Mouse (Mus musculus) limb, embryonic 11.5 days (tissue): Measurements from ENCODE around the gene Slc7a8. TPM values are rescaled to one million over a fixed set of nuclear protein-coding genes. Genes with fewer than 3 reads are reported as not detected.

Experiments used
- ATAC-seq: fragments of 200-750 bp; cut with Nextera tagmentation; 2 replicates; pipeline ENCODE4 v1.8.0; 2017; ENCODE audit warnings: low read depth; ENCODE audit not compliant: insufficient number of reproducible peaks, low FRiP score, low TSS enrichment
- DNase-seq: peaks from one replicate; pipeline ENCODE4 v3.0.0-alpha.2; 2015; ENCODE audit warnings: low spot score
- H3K27ac ChIP-seq: fragments of 300-500 bp; sonication (generic); replicated peaks from 2 replicates; pipeline ENCODE4 v1.5.1; 2014; ENCODE audit warnings: low read depth, mild to moderate bottlenecking, low read length
- H3K27me3 ChIP-seq: fragments of 300-500 bp; sonication (generic); 2 replicates; pipeline ENCODE4 v1.6.1; 2014; ENCODE audit warnings: mild to moderate bottlenecking, low read length, mixed read lengths; ENCODE audit not compliant: control insufficient read depth, insufficient read depth
- H3K36me3 ChIP-seq: fragments of 300-500 bp; sonication (generic); 2 replicates; pipeline ENCODE4 v1.6.1; 2014; ENCODE audit warnings: mild to moderate bottlenecking, low read length, moderate library complexity, mixed read lengths; ENCODE audit not compliant: control insufficient read depth, insufficient read depth
- H3K4me1 ChIP-seq: fragments of 300-500 bp; sonication (generic); 2 replicates; pipeline ENCODE4 v1.6.1; 2014; ENCODE audit warnings: low read length, mixed read lengths; ENCODE audit not compliant: control insufficient read depth, insufficient read depth
- H3K4me2 ChIP-seq: fragments of 300-500 bp; sonication (generic); 2 replicates; pipeline ENCODE4 v1.6.1; 2014; ENCODE audit warnings: low read depth, mild to moderate bottlenecking, moderate library complexity; ENCODE audit not compliant: severe bottlenecking
- H3K4me3 ChIP-seq: fragments of 300-500 bp; sonication (generic); 2 replicates; pipeline ENCODE4 v1.5.1; 2014; ENCODE audit warnings: low read depth, low read length
- H3K9ac ChIP-seq: fragments of 300-500 bp; sonication (generic); 2 replicates; pipeline ENCODE4 v1.6.1; 2014; ENCODE audit warnings: mild to moderate bottlenecking, low read length
- H3K9me3 ChIP-seq: fragments of 300-500 bp; sonication (generic); 2 replicates; pipeline ENCODE4 v1.6.1; 2016; ENCODE audit warnings: low read length; ENCODE audit not compliant: control insufficient read depth
- WGBS: fragments of 180-500 bp; shearing (Covaris S2); extraction: QIAGEN DNeasy Blood & Tissue Kit; methylation state at CpG from one replicate; pipeline ENCODE4 v1.1.7; 2014; 5-methylcytosine and 5-hydroxymethylcytosine counted together
- polyA plus RNA-seq: library from polyadenylated mRNA; unstranded; fragments of >200 nt; fragmentation: Nextera tagmentation; extraction: Ambion mirVana; gene quantifications from 2 replicates; pipeline ENCODE4 v1.2.1, GENCODE M21; 2014

Gene Slc7a8
- polyA plus RNA-seq, 1 experiment from 2014 or later: 1.1 TPM

GRCm38 (mm10) chr14:54753986-54754601, 27.7 kb downstream of the Slc7a8 start:
- H3K36me3 ChIP-seq: no peaks in the 10 kb centered on the region
- H3K9me3 ChIP-seq: no peaks in the 10 kb centered on the region
- H3K4me2 ChIP-seq: no peak overlapping the region
- H3K4me3 ChIP-seq: no peak overlapping the region
- H3K27ac ChIP-seq: no peak overlapping the region
- WGBS: 83% methylated on average over 14 of the region's 14 CpGs
- ATAC-seq (no peak), DNase-seq (no peak)
- H3K27me3 ChIP-seq: no peaks in the 10 kb centered on the region
- no peaks in the 10 kb centered on the region for H3K4me1 ChIP-seq
- H3K9ac ChIP-seq: no peak overlapping the region

DNA sequence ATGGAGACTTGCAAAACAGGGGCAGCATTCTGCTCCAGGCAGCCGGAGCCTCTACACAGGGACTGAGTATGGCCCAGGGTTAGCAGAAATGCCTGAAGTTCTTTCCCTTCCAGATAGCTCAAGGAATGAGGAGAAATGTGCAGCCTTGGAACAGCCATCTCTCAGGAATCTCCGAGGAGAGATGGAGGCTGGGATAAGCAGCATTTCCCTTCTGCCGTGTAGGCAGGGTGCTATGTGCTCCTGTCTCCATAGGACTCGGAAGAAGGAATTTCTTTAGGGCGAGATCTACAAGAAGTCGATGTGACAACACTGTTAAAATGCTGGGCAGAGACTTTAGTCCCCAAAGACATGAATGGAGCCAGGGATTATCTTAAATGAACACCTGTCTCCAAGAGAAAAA, 28.8 kb downstream of the Slc7a8 start:
- DNase-seq: no peak
- no peaks in the 10 kb centered on the region for H3K4me1 ChIP-seq
- 89% methylated on average over 6 of the region's 6 CpGs for WGBS
- H3K9me3 ChIP-seq: no peaks in the 10 kb centered on the region
- ATAC-seq: no peak
- H3K36me3 ChIP-seq: no peaks in the 10 kb centered on the region
- H3K4me3 ChIP-seq: no peak overlapping the region
- no peak overlapping the region for H3K9ac ChIP-seq
- no peak overlapping the region for H3K4me2 ChIP-seq
- H3K27ac ChIP-seq: no peak overlapping the region
- no peaks in the 10 kb centered on the region for H3K27me3 ChIP-seq

DNA sequence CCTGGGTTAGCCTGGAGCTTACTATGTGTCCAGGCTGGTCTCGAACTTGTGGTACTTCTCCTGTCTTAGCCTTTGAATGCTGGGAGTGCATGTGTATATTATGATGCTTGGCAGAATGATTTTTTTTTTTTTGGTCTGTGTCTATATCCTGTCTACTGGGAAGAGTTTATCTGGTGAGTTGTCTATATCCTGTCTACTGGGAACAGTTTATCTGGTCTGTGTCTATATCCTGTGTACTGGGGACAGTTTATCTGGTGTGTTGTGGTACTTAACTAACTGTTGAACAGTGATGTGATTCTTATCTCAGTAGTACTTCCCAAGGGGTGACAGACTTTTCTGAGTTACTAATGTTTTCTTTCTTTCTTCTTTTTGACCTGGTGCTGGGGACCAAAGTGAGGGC, 30.0 kb downstream of the Slc7a8 start:
- Histone ChIP-seq H3K9ac (no peak overlapping the region), H3K4me1 (no peaks in the 10 kb centered on the region), H3K9me3 (no peaks in the 10 kb centered on the region), H3K4me3 (no peak overlapping the region), H3K4me2 (no peak overlapping the region), H3K36me3 (no peaks in the 10 kb centered on the region), H3K27me3 (no peaks in the 10 kb centered on the region), H3K27ac (no peak overlapping the region; the same call in 1 of the 2 replicates)
- 91% methylated on average over 1 of the region's 1 CpGs for WGBS
- no peak for ATAC-seq
- DNase-seq: no peak

- Histone ChIP-seq H3K4me3 (no peak overlapping the region), H3K9ac (no peak overlapping the region), H3K4me2 (no peak overlapping the region), H3K27ac (no peak overlapping the region), H3K36me3 (no peaks in the 10 kb centered on the region), H3K27me3 (no peaks in the 10 kb centered on the region), H3K4me1 (no peaks in the 10 kb centered on the region), H3K9me3 (no peaks in the 10 kb centered on the region)
- ATAC-seq (no peak), DNase-seq (no peak)
- 81% methylated on average over 4 of the region's 4 CpGs for WGBS
These were observed 32.5 kb downstream of the Slc7a8 start for GRCm38 (mm10) chr14:54749238-54749637.

GRCm38 (mm10) chr14:54747942-54748917, 33.5 kb downstream of the Slc7a8 start:
- Histone ChIP-seq H3K9me3 (no peaks in the 10 kb centered on the region), H3K36me3 (no peaks in the 10 kb centered on the region), H3K4me3 (no peak overlapping the region), H3K27ac (no peak overlapping the region), H3K27me3 (no peaks in the 10 kb centered on the region), H3K4me2 (no peak overlapping the region), H3K9ac (no peak overlapping the region), H3K4me1 (no peaks in the 10 kb centered on the region)
- WGBS: 75% methylated on average over 16 of the region's 16 CpGs
- DNase-seq: no peak
- no peak for ATAC-seq

DNA sequence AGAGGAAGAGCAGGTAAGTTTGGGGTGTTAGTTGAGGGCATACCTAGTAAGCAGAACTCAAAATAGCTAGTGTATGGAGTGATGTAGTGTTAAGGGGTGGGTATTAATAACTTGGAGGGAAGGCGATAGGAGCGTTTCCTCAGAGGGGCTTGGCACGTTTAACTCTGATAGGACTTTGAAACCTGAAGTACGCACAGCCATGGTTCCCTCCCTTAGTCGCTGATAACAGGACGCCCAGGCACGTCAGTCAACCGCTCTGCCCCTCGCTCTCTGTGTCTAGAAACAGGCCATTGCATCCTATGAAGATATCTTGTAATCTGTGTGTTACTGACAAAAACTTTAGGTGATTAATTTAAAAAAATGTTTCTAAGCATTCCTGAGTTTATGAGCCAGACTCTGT, 35.7 kb downstream of the Slc7a8 start:
- no peak overlapping the region for H3K4me3 ChIP-seq
- no peak overlapping the region for H3K27ac ChIP-seq
- WGBS: 95% methylated on average over 9 of the region's 9 CpGs
- no peaks in the 10 kb centered on the region for H3K4me1 ChIP-seq
- H3K9me3 ChIP-seq: no peaks in the 10 kb centered on the region
- no peak overlapping the region for H3K4me2 ChIP-seq
- no peak overlapping the region for H3K9ac ChIP-seq
- no peaks in the 10 kb centered on the region for H3K36me3 ChIP-seq
- no peaks in the 10 kb centered on the region for H3K27me3 ChIP-seq
- no peak for DNase-seq
- ATAC-seq: no peak

DNA sequence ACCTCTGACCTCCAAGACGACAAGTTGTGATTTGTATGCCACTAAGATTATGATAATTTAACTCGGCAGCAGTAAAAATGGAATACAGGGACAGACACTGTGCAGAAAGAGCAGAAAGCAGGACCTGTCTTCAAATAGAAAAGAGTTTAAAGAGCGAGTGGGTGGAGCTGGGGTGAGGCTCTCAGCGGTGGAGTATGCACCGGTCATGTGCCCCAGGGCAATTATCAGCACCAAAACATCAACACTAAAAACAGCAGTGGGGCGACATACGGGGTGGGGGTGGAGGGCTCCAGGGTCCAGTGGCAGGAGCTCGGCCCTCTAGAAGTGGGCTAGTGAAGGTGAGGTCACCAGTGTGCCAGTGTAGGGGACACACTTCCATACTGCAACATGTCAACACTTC, 37.3 kb downstream of the Slc7a8 start:
- Histone ChIP-seq H3K27me3 (no peaks in the 10 kb centered on the region), H3K27ac (no peak overlapping the region), H3K9ac (no peak overlapping the region), H3K36me3 (no peaks in the 10 kb centered on the region), H3K9me3 (no peaks in the 10 kb centered on the region), H3K4me3 (no peak overlapping the region), H3K4me1 (no peaks in the 10 kb centered on the region), H3K4me2 (no peak overlapping the region)
- ATAC-seq: no peak
- 60% methylated on average over 8 of the region's 8 CpGs for WGBS
- DNase-seq: no peak

GRCm38 (mm10) chr14:54742375-54742774, 39.4 kb downstream of the Slc7a8 start:
- H3K9me3 ChIP-seq: no peaks in the 10 kb centered on the region
- DNase-seq: no peak
- H3K4me3 ChIP-seq: no peak overlapping the region
- H3K4me2 ChIP-seq: no peak overlapping the region
- H3K27ac ChIP-seq: no peak overlapping the region
- H3K36me3 ChIP-seq: no peaks in the 10 kb centered on the region
- WGBS: 86% methylated on average over 2 of the region's 2 CpGs
- ATAC-seq: no peak
- H3K9ac ChIP-seq: no peak overlapping the region
- H3K4me1 ChIP-seq: no peaks in the 10 kb centered on the region
- H3K27me3 ChIP-seq: no peaks in the 10 kb centered on the region
